28 mouse cellular contexts compared by ENCODE assay signal in genomic region chr12:75622835-75623234, GRCm38 (mm10). TPM values are rescaled to one million over a fixed set of nuclear protein-coding genes. Genes with fewer than 3 reads are reported as not detected.
DNase-seq lines count a peak whose midpoint lies in the region; ATAC-seq and TF ChIP-seq lines count a peak whose summit lies in the region.
"Had no signal": no experiment of that assay in that cellular context is flagged by ENCODE, and none has a peak within 500 bp of the region (broad histone marks: within the 10 kb centered on the region; RNA-seq: fewer than 3 reads in every experiment).

No protein-coding gene starts in this region.

- H3K36me3 ChIP-seq in G1E (replicated peaks), result no peaks in the 10 kb centered on the region
- no peaks in the 10 kb centered on the region for H3K36me3 ChIP-seq in liver, embryonic 13.5 days
- H3K36me3 ChIP-seq: embryonic facial prominence, embryonic 12.5 days; forebrain, embryonic 15.5 days; hindbrain, embryonic 12.5 days; intestine, embryonic 15.5 days; midbrain, embryonic 10.5 days; midbrain, embryonic 15.5 days had no signal

- WGBS in liver, embryonic 13.5 days (ENCODE audit: insufficient replicate concordance), result 39% methylated on average over 3 of the region's 3 CpGs

- no peak overlapping the region for H3K4me3 ChIP-seq in G1E (ENCODE audit: low read depth, low read length)
- no peak overlapping the region for H3K4me3 ChIP-seq in liver, embryonic 13.5 days (replicated peaks)
- H3K4me3 ChIP-seq: embryonic facial prominence, embryonic 12.5 days; forebrain, embryonic 15.5 days; gastrocnemius, adult 2 months; hindbrain, embryonic 12.5 days; intestine, embryonic 15.5 days; midbrain, embryonic 10.5 days; midbrain, embryonic 15.5 days had no signal

- ATAC-seq in G1E (ENCODE audit: extremely low read depth, insufficient number of reproducible peaks, low FRiP score, poor library complexity, severe bottlenecking), result peak; percentile 74
- peak; percentile 90 for ATAC-seq in liver, embryonic 13.5 days (ENCODE audit: low read depth)
- ATAC-seq in megakaryocyte progenitor cell, adult 5-6 weeks (replicated peaks; ENCODE audit: poor library complexity), result peak; percentile 78
- ATAC-seq: forebrain, embryonic 15.5 days; hindbrain, postnatal 0 days; intestine, embryonic 15.5 days; midbrain, embryonic 15.5 days had no signal

- H3K27ac ChIP-seq in liver, embryonic 13.5 days, result no peak overlapping the region
- H3K27ac ChIP-seq: embryonic facial prominence, embryonic 12.5 days; forebrain, embryonic 15.5 days; gastrocnemius, adult 2 months; hindbrain, embryonic 12.5 days; hindbrain, postnatal 0 days; intestine, embryonic 15.5 days; midbrain, embryonic 10.5 days; midbrain, embryonic 15.5 days had no signal

- H3K4me2 ChIP-seq in liver, embryonic 13.5 days, result 0 out of 2 replicates have a peak overlapping the region, but pooled peaks have one; percentile 19
- H3K4me2 ChIP-seq: embryonic facial prominence, embryonic 12.5 days; forebrain, embryonic 15.5 days; hindbrain, embryonic 12.5 days; intestine, embryonic 15.5 days; midbrain, embryonic 15.5 days had no signal

- peaks cover 10% of the 10 kb centered on the region for H3K9me3 ChIP-seq in G1E (replicated peaks)
- H3K9me3 ChIP-seq in liver, embryonic 13.5 days (replicated peaks), result no peaks in the 10 kb centered on the region
- H3K9me3 ChIP-seq: forebrain, embryonic 15.5 days; intestine, embryonic 15.5 days; midbrain, embryonic 15.5 days had no signal

- TF ChIP-seq CTCF in G1E (IDR thresholded peaks at IDR 0.05; ENCODE audit: low read depth, low read length), result no peak

- peak; percentile 21 for DNase-seq in heart, adult 11 months
- DNase-seq in heart, adult 18-20 months, result no peak
- no peak for DNase-seq in G1E (ENCODE audit: low spot score)
- peak; percentile 13 for DNase-seq in liver, embryonic 13.5 days
- no peak for DNase-seq in right cerebral cortex, postnatal 10 days (ENCODE audit: low spot score in 2 of 2)
- no peak for DNase-seq in kidney, postnatal 14 days
- DNase-seq in adrenal gland, postnatal 4 days (ENCODE audit: low spot score in 2 of 2), result no peak
- DNase-seq: adrenal gland, adult 8-10 months; cerebellum, adult 11 months; cerebellum, adult 9-11 months; embryo, embryonic 11 days; gastrocnemius, adult 2 months; gastrocnemius, postnatal 36 days; heart, postnatal 36 days; kidney, adult 9 months; kidney, postnatal 10 days; lung, postnatal 36 days; right cerebral cortex, adult 18-20 months; thymus, adult 2 months; thymus, postnatal 36 days had no signal

- H3K27me3 ChIP-seq in G1E (ENCODE audit: insufficient read depth, low read length), result peaks cover 8% of the 10 kb centered on the region; the same call in 1 of the 2 replicates
- H3K27me3 ChIP-seq in liver, embryonic 13.5 days, result no peaks in the 10 kb centered on the region
- H3K27me3 ChIP-seq: embryonic facial prominence, embryonic 12.5 days; forebrain, embryonic 15.5 days; hindbrain, embryonic 12.5 days; intestine, embryonic 15.5 days; midbrain, embryonic 15.5 days had no signal

- peaks cover 21% of the 10 kb centered on the region for H3K4me1 ChIP-seq in G1E (ENCODE audit: insufficient read depth, low read depth, low read length)
- peaks cover 14% of the 10 kb centered on the region for H3K4me1 ChIP-seq in liver, embryonic 13.5 days (replicated peaks)
- H3K4me1 ChIP-seq: embryonic facial prominence, embryonic 12.5 days; forebrain, embryonic 15.5 days; hindbrain, embryonic 12.5 days; intestine, embryonic 15.5 days; midbrain, embryonic 10.5 days; midbrain, embryonic 15.5 days had no signal

- no peak overlapping the region for H3K9ac ChIP-seq in liver, embryonic 13.5 days
- H3K9ac ChIP-seq: embryonic facial prominence, embryonic 12.5 days; forebrain, embryonic 15.5 days; hindbrain, embryonic 12.5 days; intestine, embryonic 15.5 days; midbrain, embryonic 15.5 days had no signal

RNA-seq across cellular contexts. Expression of gene Ppp2r5e, which starts 26.8 kb away (rescaled TPM):
- total RNA-seq in heart, adult 18-20 months (2021), result 10 to 100 TPM; 30.9 to 32.2 TPM
- total RNA-seq in G1E (2014; fragmentation: Nextera tagmentation) (69.2 and 111 TPM in 2 replicates), G1E (2017) (19.3 and 20.4 TPM in 2 replicates)
- 74.6 and 107 TPM in 2 replicates for polyA plus RNA-seq in G1E (2012)
- polyA plus RNA-seq in liver, embryonic 13.5 days (2015; fragmentation: Nextera tagmentation; extraction: Ambion mirVana), result 5.3 and 5.7 TPM in 2 replicates
- 35.2 and 66.9 TPM in 2 replicates for total RNA-seq in megakaryocyte progenitor cell, adult 5-6 weeks (2015)
- 11.9 and 14.1 TPM in 2 replicates for total RNA-seq in megakaryocyte progenitor cell, adult 5-6 weeks (2017)
- total RNA-seq in adrenal gland, postnatal 4 days (2021), result 10 to 100 TPM; 47.1 to 53.2 TPM

RNA-seq across cellular contexts. Expression of gene Wdr89, which starts 46.5 kb away (rescaled TPM):
- 1 to 10 TPM; 3.0 to 3.1 TPM for total RNA-seq in heart, adult 18-20 months (2021)
- total RNA-seq in G1E (2014; fragmentation: Nextera tagmentation) (19.5 and 22.2 TPM in 2 replicates), G1E (2017) (22.6 and 28.2 TPM in 2 replicates)
- polyA plus RNA-seq in G1E (2012), result 8.7 and 11.3 TPM in 2 replicates
- 7.9 and 8.3 TPM in 2 replicates for polyA plus RNA-seq in liver, embryonic 13.5 days (2015; fragmentation: Nextera tagmentation; extraction: Ambion mirVana)
- total RNA-seq in megakaryocyte progenitor cell, adult 5-6 weeks (2015), result 17.0 and 20.6 TPM in 2 replicates
- total RNA-seq in megakaryocyte progenitor cell, adult 5-6 weeks (2017), result 17.4 and 17.5 TPM in 2 replicates
- 1 to 10 TPM; 7.8 to 8.5 TPM for total RNA-seq in adrenal gland, postnatal 4 days (2021)

Comparison
In these comparisons a context has a peak if more than half of its experiments do, and no peak if none do; other contexts are left out.
1. DNase-seq: peak in heart, adult 11 months (single experiment) and liver, embryonic 13.5 days (single experiment); none in heart, adult 18-20 months (0 of 2), G1E (single experiment), right cerebral cortex, postnatal 10 days (0 of 2), kidney, postnatal 14 days (single experiment) and adrenal gland, postnatal 4 days (0 of 2).
2. Peak in every context shown above with its lines, with median percentiles within 50 percentile points of each other: ATAC-seq.